Mouse (Mus musculus) cerebellum, adult 2 months (tissue): ENCODE results near the gene Ltbp2.

Experiments
- CTCF ChIP-seq: fragments of 200-500 bp; IDR thresholded peaks from 2 replicates; pipeline ENCODE4 v1.5.1; 2011; ENCODE audit warnings: low read depth, mild to moderate bottlenecking, control low read depth, low read length, moderate library complexity, borderline replicate concordance; ENCODE audit not compliant: insufficient read depth
- POLR2A ChIP-seq: fragments of 200-500 bp; IDR thresholded peaks from 2 replicates; pipeline ENCODE4 v1.6.1; 2011; ENCODE audit warnings: low read length, control low read depth, borderline replicate concordance; ENCODE audit not compliant: insufficient read depth

GRCm38 (mm10) chr12:84896235-84896634 lies 19.9 kb upstream of the Ltbp2 start:
- TF ChIP-seq CTCF = no peak
- TF ChIP-seq POLR2A = no peak
